Mouse (Mus musculus): ENCODE results near the gene Bnc2.

DNA sequence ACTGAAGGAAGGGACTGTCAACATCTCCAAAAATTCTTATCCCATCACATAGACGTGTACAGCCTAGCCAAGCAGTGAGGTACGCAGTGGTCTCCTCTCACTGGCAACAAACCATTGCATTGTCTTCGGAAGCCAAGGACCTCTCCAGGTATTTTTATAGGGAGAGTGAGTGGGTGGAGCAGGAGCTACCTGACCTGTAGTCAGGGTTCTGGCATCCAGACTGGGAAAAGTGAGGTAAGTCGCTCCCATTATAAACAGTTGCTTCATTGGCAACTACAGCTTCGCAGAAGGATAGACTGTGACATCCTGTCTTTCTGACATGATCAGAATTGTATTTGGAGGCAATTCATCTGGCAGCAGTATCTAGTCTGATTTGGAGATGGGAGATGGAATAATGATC lies 446.5 kb downstream of the Bnc2 start:
- TF ChIP-seq POU5F1 (IDR thresholded peaks at IDR 0.05; ENCODE audit: borderline replicate concordance, low read length) (no peak), CTCF (conservative IDR thresholded peaks at IDR 0.05; ENCODE audit: low read length) (no peak), NANOG (IDR thresholded peaks at IDR 0.05; ENCODE audit: borderline replicate concordance, low read length) (no peak)
